Mouse (Mus musculus) kidney, embryonic 14.5 days (tissue): ENCODE results near the gene Spock1. TPM values are rescaled to one million over a fixed set of nuclear protein-coding genes. Genes with fewer than 3 reads are reported as not detected.
"Not testable (repeated sequence)": the region's sequence is repeated elsewhere in the genome, so short reads cannot be mapped to it uniquely, and the experiment has no call there.

ENCODE experiments used
- ATAC-seq: fragments of 200-750 bp; cut with Nextera tagmentation; 2 replicates; pipeline ENCODE4 v1.8.0; 2017; ENCODE audit warnings: moderate number of reproducible peaks, mild to moderate bottlenecking, moderate TSS enrichment, moderate library complexity; ENCODE audit not compliant: low FRiP score, low TSS enrichment
- H3K27ac ChIP-seq: fragments of 300-500 bp; sonication (generic); 2 replicates; pipeline ENCODE4 v1.5.1; 2014; ENCODE audit warnings: low read depth, mild to moderate bottlenecking, low read length, moderate library complexity, mixed read lengths
- H3K27me3 ChIP-seq: fragments of 300-500 bp; sonication (generic); 2 replicates; pipeline ENCODE4 v1.6.1; 2014; ENCODE audit warnings: mild to moderate bottlenecking, low read length; ENCODE audit not compliant: control insufficient read depth, insufficient read depth
- H3K36me3 ChIP-seq: fragments of 300-500 bp; sonication (generic); 2 replicates; pipeline ENCODE4 v1.6.1; 2014; ENCODE audit warnings: low read length, mixed read lengths; ENCODE audit not compliant: control insufficient read depth, insufficient read depth
- H3K4me1 ChIP-seq: fragments of 300-500 bp; sonication (generic); 2 replicates; pipeline ENCODE4 v1.6.1; 2014; ENCODE audit warnings: low read length, mixed read lengths; ENCODE audit not compliant: control insufficient read depth, insufficient read depth
- H3K4me2 ChIP-seq: fragments of 300-500 bp; sonication (generic); replicated peaks from 2 replicates; pipeline ENCODE4 v1.6.1; 2014; ENCODE audit warnings: low read depth, mild to moderate bottlenecking, low read length
- H3K4me3 ChIP-seq: fragments of 300-500 bp; sonication (generic); 2 replicates; pipeline ENCODE4 v1.5.1; 2014; ENCODE audit warnings: mild to moderate bottlenecking, low read length
- H3K9ac ChIP-seq: fragments of 300-500 bp; sonication (generic); 2 replicates; pipeline ENCODE4 v1.6.1; 2014; ENCODE audit warnings: low read depth, mild to moderate bottlenecking, low read length, moderate library complexity
- H3K9me3 ChIP-seq: fragments of 300-500 bp; sonication (generic); 2 replicates; pipeline ENCODE4 v1.6.1; 2016; ENCODE audit warnings: low read length; ENCODE audit not compliant: control insufficient read depth
- WGBS: fragments of 180-500 bp; shearing (Covaris S2); extraction: QIAGEN DNeasy Blood & Tissue Kit; methylation state at CpG from one replicate; pipeline ENCODE4 v1.1.7; 2014; 5-methylcytosine and 5-hydroxymethylcytosine counted together
- polyA plus RNA-seq: library from polyadenylated mRNA; unstranded; fragments of >200 nt; fragmentation: Nextera tagmentation; extraction: Ambion mirVana; gene quantifications from 2 replicates; pipeline ENCODE4 v1.2.1, GENCODE M21; 2014

Gene Spock1
- polyA plus RNA-seq, 1 experiment from 2014 or later = 0.50 TPM

- Histone ChIP-seq H3K27me3 (no peaks in the 10 kb centered on the region), H3K4me1 (no peaks in the 10 kb centered on the region), H3K27ac (no peak overlapping the region), H3K4me3 (no peak overlapping the region), H3K9ac (no peak overlapping the region), H3K4me2 (no peak overlapping the region), H3K9me3 (no peaks in the 10 kb centered on the region), H3K36me3 (no peaks in the 10 kb centered on the region)
- 91% methylated on average over 7 of the region's 7 CpGs for WGBS
- ATAC-seq = no peak
Observed at GRCm38 (mm10) chr13:57501552-57501951, 406.6 kb downstream of the Spock1 start.

GRCm38 (mm10) chr13:57496778-57497177 lies 411.4 kb downstream of the Spock1 start:
- Histone ChIP-seq H3K4me1 (no peaks in the 10 kb centered on the region), H3K27ac (no peak overlapping the region), H3K36me3 (no peaks in the 10 kb centered on the region), H3K9me3 (no peaks in the 10 kb centered on the region), H3K4me2 (no peak overlapping the region), H3K4me3 (no peak overlapping the region), H3K27me3 (no peaks in the 10 kb centered on the region), H3K9ac (no peak overlapping the region)
- WGBS = 67% methylated on average over 7 of the region's 7 CpGs
- ATAC-seq = no peak

GRCm38 (mm10) chr13:57494838-57495237 lies 413.3 kb downstream of the Spock1 start:
- no peak overlapping the region for H3K27ac ChIP-seq
- no peaks in the 10 kb centered on the region for H3K4me1 ChIP-seq
- no peaks in the 10 kb centered on the region for H3K9me3 ChIP-seq
- no peaks in the 10 kb centered on the region for H3K27me3 ChIP-seq
- 56% methylated on average over 1 of the region's 1 CpGs for WGBS
- no peak overlapping the region for H3K9ac ChIP-seq
- H3K4me2 ChIP-seq = no peak overlapping the region
- H3K36me3 ChIP-seq = no peaks in the 10 kb centered on the region
- no peak overlapping the region for H3K4me3 ChIP-seq
- ATAC-seq = no peak

- ATAC-seq = no peak
- Histone ChIP-seq H3K27ac (no peak overlapping the region), H3K36me3 (no peaks in the 10 kb centered on the region), H3K4me1 (no peaks in the 10 kb centered on the region), H3K9me3 (no peaks in the 10 kb centered on the region), H3K4me2 (no peak overlapping the region), H3K27me3 (no peaks in the 10 kb centered on the region), H3K9ac (no peak overlapping the region), H3K4me3 (no peak overlapping the region)
- WGBS = 89% methylated on average over 8 of the region's 8 CpGs
Observed at GRCm38 (mm10) chr13:57488926-57489325, 419.2 kb downstream of the Spock1 start.

DNA sequence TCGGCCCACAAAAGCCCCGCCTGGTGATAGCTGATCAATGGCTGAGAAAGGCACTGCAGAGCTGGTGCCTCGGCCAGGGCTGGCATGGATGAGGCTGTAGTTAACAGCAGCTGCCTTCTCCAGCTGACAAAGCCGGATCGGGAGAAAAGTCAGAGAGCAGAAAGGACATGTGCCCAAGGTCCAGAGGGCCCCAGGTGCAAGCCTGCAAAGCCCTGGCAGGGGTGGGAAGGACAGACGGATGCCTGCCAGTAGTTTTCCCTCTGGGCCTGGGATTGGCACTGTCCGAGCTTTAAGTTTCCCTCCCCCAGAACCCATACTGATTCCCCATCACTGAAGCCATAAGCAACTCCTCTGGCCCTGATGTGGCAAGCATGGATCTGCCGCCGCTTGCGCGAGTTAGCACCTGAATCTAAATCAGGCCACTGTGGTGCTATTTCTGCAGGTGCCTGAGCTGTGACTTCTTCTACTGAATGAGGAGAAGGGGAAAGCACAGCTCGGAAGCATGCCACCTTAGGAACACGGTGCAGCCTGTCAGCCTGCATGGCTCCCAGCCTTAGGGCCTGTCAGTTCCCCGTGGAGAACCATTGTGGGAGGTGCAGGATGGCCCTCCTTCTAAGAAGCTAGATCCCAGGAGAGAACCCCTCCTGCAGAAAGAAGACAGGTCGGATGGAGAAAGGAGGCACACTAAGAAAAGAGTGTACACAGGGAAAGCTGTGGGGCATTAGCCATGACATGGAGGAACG lies 423.5 kb downstream of the Spock1 start:
- Histone ChIP-seq H3K4me2 (no peak overlapping the region), H3K36me3 (no peaks in the 10 kb centered on the region), H3K4me1 (no peaks in the 10 kb centered on the region), H3K9me3 (no peaks in the 10 kb centered on the region), H3K4me3 (no peak overlapping the region), H3K9ac (no peak overlapping the region), H3K27ac (no peak overlapping the region), H3K27me3 (no peaks in the 10 kb centered on the region)
- 87% methylated on average over 16 of the region's 16 CpGs for WGBS
- no peak for ATAC-seq

- Histone ChIP-seq H3K9ac (no peak overlapping the region), H3K27me3 (no peaks in the 10 kb centered on the region), H3K9me3 (no peaks in the 10 kb centered on the region), H3K4me2 (no peak overlapping the region), H3K27ac (no peak overlapping the region), H3K36me3 (no peaks in the 10 kb centered on the region), H3K4me3 (no peak overlapping the region), H3K4me1 (no peaks in the 10 kb centered on the region)
- no peak for ATAC-seq
- 40% methylated on average over 6 of the region's 6 CpGs for WGBS
Observed at GRCm38 (mm10) chr13:57476700-57477099, 431.4 kb downstream of the Spock1 start.

GRCm38 (mm10) chr13:57474068-57474467 lies 434.1 kb downstream of the Spock1 start:
- H3K4me2 ChIP-seq = no peak overlapping the region
- no peaks in the 10 kb centered on the region for H3K4me1 ChIP-seq
- no peaks in the 10 kb centered on the region for H3K36me3 ChIP-seq
- no peak overlapping the region for H3K4me3 ChIP-seq
- no peak overlapping the region for H3K27ac ChIP-seq
- 47% methylated on average over 2 of the region's 2 CpGs for WGBS
- ATAC-seq = 0 out of 2 replicates have a peak, but pooled peaks have one; percentile 49
- H3K9me3 ChIP-seq = no peaks in the 10 kb centered on the region
- H3K9ac ChIP-seq = no peak overlapping the region
- H3K27me3 ChIP-seq = no peaks in the 10 kb centered on the region

- H3K4me2 ChIP-seq, H3K9ac ChIP-seq, H3K27me3 ChIP-seq, H3K4me1 ChIP-seq, ATAC-seq, H3K27ac ChIP-seq, H3K9me3 ChIP-seq, H3K4me3 ChIP-seq, H3K36me3 ChIP-seq: not testable (repeated sequence)
- 88% methylated on average over 3 of the region's 4 CpGs for WGBS
Observed at GRCm38 (mm10) chr13:57470922-57471321, 437.2 kb downstream of the Spock1 start.

DNA sequence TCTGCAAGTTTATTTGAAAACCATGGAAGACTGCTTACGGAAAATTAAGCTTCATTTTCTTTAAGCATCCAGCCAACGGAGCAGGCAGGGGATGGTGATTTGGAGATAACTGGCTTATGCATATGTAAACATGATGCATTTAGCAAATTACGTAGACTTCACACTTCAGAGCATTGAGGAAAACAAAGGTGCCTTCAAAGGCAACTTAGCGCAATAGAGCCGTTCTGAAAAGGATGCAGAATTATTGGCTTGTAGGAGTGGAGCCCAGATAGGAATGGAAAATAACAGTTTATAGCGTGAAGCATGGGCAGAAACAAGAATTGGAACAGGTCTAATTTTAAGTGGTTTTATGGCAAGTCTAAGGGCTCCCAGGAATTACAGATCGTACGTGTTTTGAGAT lies 448.2 kb downstream of the Spock1 start:
- Histone ChIP-seq H3K9ac (no peak overlapping the region), H3K9me3 (no peaks in the 10 kb centered on the region), H3K36me3 (no peaks in the 10 kb centered on the region), H3K4me3 (no peak overlapping the region), H3K4me2 (no peak overlapping the region), H3K4me1 (no peaks in the 10 kb centered on the region), H3K27me3 (no peaks in the 10 kb centered on the region), H3K27ac (no peak overlapping the region)
- WGBS = 79% methylated on average over 8 of the region's 8 CpGs
- no peak for ATAC-seq
